Mouse (Mus musculus): ENCODE measurements around the gene Vav2. TPM values are rescaled to one million over a fixed set of nuclear protein-coding genes. Genes with fewer than 3 reads are reported as not detected.

The Vav2 gene
- total RNA-seq, 1 experiment = 17.4 TPM

DNA sequence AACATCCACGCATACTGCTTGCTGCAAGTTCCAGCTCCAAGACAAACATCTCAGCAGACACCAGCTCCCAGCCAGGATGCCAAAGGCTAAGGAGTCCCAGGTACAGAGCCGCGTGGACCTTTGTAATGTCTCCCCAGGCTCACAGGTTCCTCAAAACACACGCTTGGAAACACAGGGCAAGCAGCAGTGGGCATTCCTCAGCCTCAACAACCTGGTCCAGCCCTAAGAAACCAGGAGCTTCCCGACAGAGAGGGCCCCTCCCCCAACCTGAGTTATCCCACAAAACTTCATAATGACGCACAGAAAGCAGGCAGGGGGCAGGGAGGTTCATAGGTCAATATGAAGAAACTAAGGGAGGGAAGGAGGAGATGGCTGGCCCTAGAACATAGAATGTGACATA lies 89.6 kb downstream of the Vav2 start:
- H3K4me3 ChIP-seq (ENCODE audit: insufficient read depth in 1 of 2, low read depth in 1 of 2, low read length in 2 of 2, poor library complexity in 1 of 2, severe bottlenecking in 1 of 2) = no peak overlapping the region
- peak; percentile 37 for DNase-seq (ENCODE audit: low read depth, low spot score)
- no peak overlapping the region for H3K9ac ChIP-seq (ENCODE audit: insufficient read depth, low read depth, low read length, poor library complexity, severe bottlenecking)
- no peak for TF ChIP-seq CHD2 (IDR thresholded peaks at IDR 0.05; ENCODE audit: low read depth, low read length)
- no peak for TF ChIP-seq ZNF384 (IDR thresholded peaks at IDR 0.05; ENCODE audit: low read depth, low read length)
- TF ChIP-seq ZC3H11A (IDR thresholded peaks at IDR 0.05; ENCODE audit: borderline replicate concordance, low read depth, low read length) = no peak
- no peak for TF ChIP-seq MAFK (IDR thresholded peaks at IDR 0.05; ENCODE audit: insufficient read depth, low read depth, low read length)
- no peak for TF ChIP-seq HCFC1 (IDR thresholded peaks at IDR 0.05; ENCODE audit: borderline replicate concordance, insufficient read depth, low read length)
- H3K4me1 ChIP-seq (ENCODE audit: control insufficient read depth in 2 of 2, insufficient read depth in 2 of 2, low read length in 2 of 2, poor library complexity in 1 of 2) = peaks cover 0 to 15% of the 10 kb centered on the region in 2 experiments; a peak in 2 of 4 replicates
- H3K36me3 ChIP-seq (ENCODE audit: control insufficient read depth, insufficient read depth, low read length, poor library complexity, severe bottlenecking) = no peaks in the 10 kb centered on the region; the same call in 1 of the 2 replicates
- in situ Hi-C loops (cut with MboI; ENCODE audit: low sequenced_read_pairs in 2 of 2, unreplicated experiment in 2 of 2) = no loop called here
- no peaks in the 10 kb centered on the region for H3K9me3 ChIP-seq (ENCODE audit: control insufficient read depth, insufficient read depth, low read depth, low read length)
- H3K27ac ChIP-seq (ENCODE audit: insufficient read depth, low read depth, low read length, poor library complexity, severe bottlenecking) = no peak overlapping the region; the same call in 1 of the 2 replicates

DNA sequence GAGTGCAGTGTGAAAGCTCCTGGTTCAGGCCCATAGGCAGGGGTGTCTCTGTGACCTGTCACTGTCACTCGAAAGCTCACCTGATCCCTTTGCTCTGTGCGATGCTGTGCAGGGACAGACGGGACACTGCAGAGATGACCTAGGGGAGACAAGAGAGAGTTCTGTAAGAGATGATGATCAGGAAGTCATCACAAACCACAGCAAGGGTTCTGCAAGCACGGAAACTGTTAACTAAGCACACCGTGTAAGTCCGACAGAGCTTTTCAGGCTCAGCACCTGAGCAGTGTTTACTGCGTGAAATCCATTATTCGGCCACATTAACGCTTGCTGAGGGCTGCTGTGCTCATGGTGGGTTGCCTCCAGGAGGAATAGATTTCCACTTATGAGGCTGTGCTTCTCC lies 90.2 kb downstream of the Vav2 start:
- TF ChIP-seq MAFK (IDR thresholded peaks at IDR 0.05; ENCODE audit: insufficient read depth, low read depth, low read length) = no peak
- no peak for TF ChIP-seq HCFC1 (IDR thresholded peaks at IDR 0.05; ENCODE audit: borderline replicate concordance, insufficient read depth, low read length)
- TF ChIP-seq ZNF384 (IDR thresholded peaks at IDR 0.05; ENCODE audit: low read depth, low read length) = no peak
- TF ChIP-seq ZC3H11A (IDR thresholded peaks at IDR 0.05; ENCODE audit: borderline replicate concordance, low read depth, low read length) = no peak
- no peak for TF ChIP-seq CHD2 (IDR thresholded peaks at IDR 0.05; ENCODE audit: low read depth, low read length)
- in situ Hi-C loops (cut with MboI; ENCODE audit: low sequenced_read_pairs in 2 of 2, unreplicated experiment in 2 of 2) = no loop called here
- Histone ChIP-seq H3K9ac (ENCODE audit: insufficient read depth, low read depth, low read length, poor library complexity, severe bottlenecking) (no peak overlapping the region), H3K36me3 (ENCODE audit: control insufficient read depth, insufficient read depth, low read length, poor library complexity, severe bottlenecking) (no peaks in the 10 kb centered on the region; the same call in 1 of the 2 replicates), H3K27ac (ENCODE audit: insufficient read depth, low read depth, low read length, poor library complexity, severe bottlenecking) (no peak overlapping the region), H3K9me3 (ENCODE audit: control insufficient read depth, insufficient read depth, low read depth, low read length) (no peaks in the 10 kb centered on the region), H3K4me1 (ENCODE audit: control insufficient read depth in 2 of 2, insufficient read depth in 2 of 2, low read length in 2 of 2, poor library complexity in 1 of 2) (peaks cover 0 to 16% of the 10 kb centered on the region in 2 experiments; a peak in 2 of 4 replicates), H3K4me3 (ENCODE audit: insufficient read depth in 1 of 2, low read depth in 1 of 2, low read length in 2 of 2, poor library complexity in 1 of 2, severe bottlenecking in 1 of 2) (no peak overlapping the region)
- no peak for DNase-seq (ENCODE audit: low read depth, low spot score)

DNA sequence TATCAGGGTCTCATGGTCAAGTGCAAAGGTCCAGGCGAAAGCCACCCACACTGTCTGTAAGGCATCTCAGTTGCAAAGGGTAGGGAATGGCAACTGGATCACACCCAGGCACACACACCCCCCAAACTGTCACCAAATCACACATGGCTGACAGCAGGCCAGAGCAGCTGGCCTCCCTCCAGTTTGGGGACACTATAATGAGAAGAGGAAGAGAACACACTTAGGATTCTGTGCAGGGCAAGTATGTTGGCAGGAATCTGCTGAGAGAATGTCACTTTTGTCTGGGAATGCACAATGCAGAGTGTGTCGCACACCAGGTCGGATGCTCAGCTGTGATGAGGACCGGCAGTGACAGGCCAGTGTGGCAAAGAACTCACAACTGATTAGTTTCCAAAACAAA lies 92.0 kb downstream of the Vav2 start:
- H3K36me3 ChIP-seq (ENCODE audit: control insufficient read depth, insufficient read depth, low read length, poor library complexity, severe bottlenecking) = no peaks in the 10 kb centered on the region; the same call in 1 of the 2 replicates
- H3K9me3 ChIP-seq (ENCODE audit: control insufficient read depth, insufficient read depth, low read depth, low read length) = no peaks in the 10 kb centered on the region
- in situ Hi-C loops (cut with MboI; ENCODE audit: low sequenced_read_pairs in 2 of 2, unreplicated experiment in 2 of 2) = no loop called here
- H3K9ac ChIP-seq (ENCODE audit: insufficient read depth, low read depth, low read length, poor library complexity, severe bottlenecking) = no peak overlapping the region
- H3K4me1 ChIP-seq (ENCODE audit: control insufficient read depth in 2 of 2, insufficient read depth in 2 of 2, low read length in 2 of 2, poor library complexity in 1 of 2) = peaks cover 0 to 17% of the 10 kb centered on the region in 2 experiments; a peak in 2 of 4 replicates
- TF ChIP-seq MAFK (IDR thresholded peaks at IDR 0.05; ENCODE audit: insufficient read depth, low read depth, low read length) (no peak), HCFC1 (IDR thresholded peaks at IDR 0.05; ENCODE audit: borderline replicate concordance, insufficient read depth, low read length) (no peak), ZNF384 (IDR thresholded peaks at IDR 0.05; ENCODE audit: low read depth, low read length) (no peak), CHD2 (IDR thresholded peaks at IDR 0.05; ENCODE audit: low read depth, low read length) (no peak), ZC3H11A (IDR thresholded peaks at IDR 0.05; ENCODE audit: borderline replicate concordance, low read depth, low read length) (no peak)
- no peak overlapping the region for H3K27ac ChIP-seq (ENCODE audit: insufficient read depth, low read depth, low read length, poor library complexity, severe bottlenecking)
- DNase-seq (ENCODE audit: low read depth, low spot score) = no peak
- H3K4me3 ChIP-seq (ENCODE audit: insufficient read depth in 1 of 2, low read depth in 1 of 2, low read length in 2 of 2, poor library complexity in 1 of 2, severe bottlenecking in 1 of 2) = no peak overlapping the region

DNA sequence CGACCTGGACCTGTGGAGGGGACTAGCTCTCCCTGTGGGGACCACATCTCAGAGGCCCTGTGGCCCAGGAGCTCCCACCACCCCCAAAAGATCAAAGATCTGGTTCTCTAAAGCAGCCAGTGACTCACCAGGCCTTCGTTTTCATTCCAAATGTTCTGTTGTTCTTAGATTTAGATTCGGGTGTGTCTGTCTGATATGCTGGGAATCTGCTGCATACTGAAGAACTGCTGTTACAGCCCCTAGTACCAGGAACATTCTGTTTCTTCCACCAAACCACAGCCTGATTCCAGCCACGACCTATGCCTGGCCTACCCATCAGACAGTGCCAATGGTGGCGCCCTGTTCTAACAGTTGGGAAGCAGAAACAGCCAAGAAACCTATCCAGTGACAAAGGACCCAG lies 95.3 kb downstream of the Vav2 start:
- Histone ChIP-seq H3K27ac (ENCODE audit: insufficient read depth, low read depth, low read length, poor library complexity, severe bottlenecking) (no peak overlapping the region), H3K4me1 (ENCODE audit: control insufficient read depth in 2 of 2, insufficient read depth in 2 of 2, low read length in 2 of 2, poor library complexity in 1 of 2) (peaks cover 4 to 9% of the 10 kb centered on the region in 2 experiments; a peak in 3 of 4 replicates), H3K4me3 (ENCODE audit: insufficient read depth in 1 of 2, low read depth in 1 of 2, low read length in 2 of 2, poor library complexity in 1 of 2, severe bottlenecking in 1 of 2) (no peak overlapping the region), H3K36me3 (ENCODE audit: control insufficient read depth, insufficient read depth, low read length, poor library complexity, severe bottlenecking) (no peaks in the 10 kb centered on the region; the same call in 1 of the 2 replicates), H3K9ac (ENCODE audit: insufficient read depth, low read depth, low read length, poor library complexity, severe bottlenecking) (no peak overlapping the region), H3K9me3 (ENCODE audit: control insufficient read depth, insufficient read depth, low read depth, low read length) (no peaks in the 10 kb centered on the region)
- DNase-seq (ENCODE audit: low read depth, low spot score) = no peak
- TF ChIP-seq ZC3H11A (IDR thresholded peaks at IDR 0.05; ENCODE audit: borderline replicate concordance, low read depth, low read length) = no peak
- TF ChIP-seq CHD2 (IDR thresholded peaks at IDR 0.05; ENCODE audit: low read depth, low read length) = no peak
- no peak for TF ChIP-seq MAFK (IDR thresholded peaks at IDR 0.05; ENCODE audit: insufficient read depth, low read depth, low read length)
- TF ChIP-seq ZNF384 (IDR thresholded peaks at IDR 0.05; ENCODE audit: low read depth, low read length) = no peak
- TF ChIP-seq HCFC1 (IDR thresholded peaks at IDR 0.05; ENCODE audit: borderline replicate concordance, insufficient read depth, low read length) = no peak
- in situ Hi-C loops (cut with MboI; ENCODE audit: low sequenced_read_pairs in 2 of 2, unreplicated experiment in 2 of 2) = no loop called here

Data from ES-E14 (cell line).